In the genomic region with DNA sequence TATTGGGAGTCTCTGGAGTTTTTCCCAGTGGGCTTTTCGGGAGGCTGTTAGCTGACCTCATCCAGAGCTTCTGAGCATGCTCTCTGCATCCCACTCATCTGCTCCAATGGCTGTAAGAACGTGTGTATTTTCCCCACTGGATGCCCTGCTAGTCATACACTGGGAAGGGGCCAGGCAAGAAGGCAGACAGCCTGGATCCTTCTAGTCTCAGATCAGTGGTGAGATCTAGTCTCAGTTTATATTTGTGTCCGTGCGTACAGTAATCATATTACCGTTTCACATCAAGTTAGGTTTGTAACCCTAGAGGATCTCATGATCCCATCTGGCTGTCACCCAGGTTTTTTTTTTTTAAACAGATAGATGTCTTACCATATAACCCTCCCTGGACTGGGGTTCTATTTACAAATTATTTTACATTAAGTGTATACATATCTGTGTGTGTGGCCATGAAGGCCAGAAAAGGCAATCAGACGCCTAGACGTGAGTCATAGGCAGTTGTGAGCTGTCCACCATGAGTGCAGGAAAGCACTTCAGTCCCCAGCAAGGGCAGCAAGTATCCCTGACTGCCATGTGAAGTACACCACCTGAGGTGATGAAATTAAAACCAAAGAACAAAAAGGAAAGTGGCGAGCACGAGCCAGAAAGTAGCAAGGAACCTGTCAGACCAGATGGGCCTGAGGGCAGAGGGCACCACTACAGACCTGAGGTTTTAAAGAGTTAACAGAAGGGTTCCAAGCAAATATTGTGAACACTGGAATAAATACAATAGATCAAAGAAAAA, we compare ENCODE assay signal across 22 mouse cellular contexts. TPM values are rescaled to one million over a fixed set of nuclear protein-coding genes. Genes with fewer than 3 reads are reported as not detected.
A peak's percentile ranks its signal among the peaks of the same experiment; 100 is the strongest.
DNase-seq lines count a peak whose midpoint lies in the region; ATAC-seq and TF ChIP-seq lines count a peak whose summit lies in the region.
"Had no signal": no experiment of that assay in that cellular context is flagged by ENCODE, and none has a peak within 500 bp of the region (broad histone marks: within the 10 kb centered on the region; RNA-seq: fewer than 3 reads in every experiment).

No protein-coding gene starts in this region.

- H3K27ac ChIP-seq in layer of hippocampus, adult 2 months, result peak overlapping the region; percentile 12; the same call in 1 of the 2 replicates
- 0 out of 2 replicates have a peak overlapping the region, but pooled peaks have one; percentile 4 for H3K27ac ChIP-seq in stomach, embryonic 16.5 days (ENCODE audit: low read length)
- H3K27ac ChIP-seq in liver, embryonic 12.5 days, result no peak overlapping the region
- H3K27ac ChIP-seq: hindbrain, embryonic 10.5 days; hindbrain, embryonic 15.5 days; limb, embryonic 12.5 days; midbrain, embryonic 10.5 days; neural tube, embryonic 12.5 days; stomach, embryonic 15.5 days had no signal

- H3K4me1 ChIP-seq in lung, adult 2 months (ENCODE audit: control insufficient read depth, insufficient read depth, low read length), result no peaks in the 10 kb centered on the region
- H3K4me1 ChIP-seq in stomach, embryonic 16.5 days (ENCODE audit: control insufficient read depth, insufficient read depth, low read length), result no peaks in the 10 kb centered on the region
- H3K4me1 ChIP-seq in liver, embryonic 12.5 days, result peaks cover 13% of the 10 kb centered on the region
- H3K4me1 ChIP-seq: stomach, embryonic 15.5 days had no signal

- no peaks in the 10 kb centered on the region; the same call in 1 of the 2 replicates for H3K36me3 ChIP-seq in stomach, embryonic 16.5 days (ENCODE audit: control insufficient read depth, insufficient read depth, low read length)
- no peaks in the 10 kb centered on the region for H3K36me3 ChIP-seq in liver, embryonic 12.5 days
- H3K36me3 ChIP-seq: stomach, embryonic 15.5 days had no signal

- ATAC-seq in stomach, embryonic 16.5 days (ENCODE audit: insufficient read depth, low FRiP score), result no peak
- ATAC-seq in liver, embryonic 12.5 days, result no peak
- ATAC-seq: CD4-positive, CD25-positive, alpha-beta regulatory T cell, adult 4 months; forebrain, embryonic 14.5 days; inflammation-experienced regulatory T-cells, adult 6 months had no signal

- no peaks in the 10 kb centered on the region for H3K9me3 ChIP-seq in stomach, embryonic 16.5 days (replicated peaks; ENCODE audit: control insufficient read depth, low read length)
- no peaks in the 10 kb centered on the region for H3K9me3 ChIP-seq in liver, embryonic 12.5 days (replicated peaks)
- H3K9me3 ChIP-seq: hindbrain, embryonic 10.5 days; hindbrain, embryonic 15.5 days; limb, embryonic 12.5 days; midbrain, embryonic 10.5 days; neural tube, embryonic 12.5 days; stomach, embryonic 15.5 days had no signal

- H3K9ac ChIP-seq in stomach, embryonic 16.5 days (ENCODE audit: low read length), result no peak overlapping the region
- H3K9ac ChIP-seq in liver, embryonic 12.5 days, result no peak overlapping the region
- H3K9ac ChIP-seq: hindbrain, embryonic 15.5 days; limb, embryonic 12.5 days; neural tube, embryonic 12.5 days; stomach, embryonic 15.5 days had no signal

- TF ChIP-seq POLR2A in lung, adult 2 months (IDR thresholded peaks at IDR 0.05; ENCODE audit: borderline replicate concordance, extremely low read depth, low read depth, low read length), result no peak

- H3K4me2 ChIP-seq in stomach, embryonic 16.5 days (ENCODE audit: low read depth, low read length), result no peak overlapping the region
- no peak overlapping the region for H3K4me2 ChIP-seq in liver, embryonic 12.5 days
- H3K4me2 ChIP-seq: hindbrain, embryonic 15.5 days; limb, embryonic 12.5 days; neural tube, embryonic 12.5 days; stomach, embryonic 15.5 days had no signal

- 65% methylated on average over 9 of the region's 9 CpGs for WGBS in lung, adult 2 months
- WGBS in stomach, embryonic 16.5 days, result 62% methylated on average over 9 of the region's 9 CpGs
- 78% methylated on average over 9 of the region's 9 CpGs for WGBS in liver, embryonic 12.5 days (ENCODE audit: insufficient replicate concordance)

- no peak overlapping the region for H3K4me3 ChIP-seq in layer of hippocampus, adult 2 months
- no peak overlapping the region for H3K4me3 ChIP-seq in lung, adult 2 months (replicated peaks; ENCODE audit: extremely low read depth, low read depth, low read length)
- no peak overlapping the region for H3K4me3 ChIP-seq in stomach, embryonic 16.5 days (replicated peaks; ENCODE audit: low read length)
- no peak overlapping the region for H3K4me3 ChIP-seq in liver, embryonic 12.5 days
- H3K4me3 ChIP-seq: hindbrain, embryonic 10.5 days; hindbrain, embryonic 15.5 days; limb, embryonic 12.5 days; midbrain, embryonic 10.5 days; myocyte; neural tube, embryonic 12.5 days; stomach, embryonic 15.5 days had no signal

- no peak for TF ChIP-seq CTCF in layer of hippocampus, adult 2 months (conservative IDR thresholded peaks at IDR 0.05)
- no peak for TF ChIP-seq CTCF in lung, adult 2 months (IDR thresholded peaks at IDR 0.05; ENCODE audit: insufficient read depth, low read length)

- no peak for DNase-seq in layer of hippocampus, adult 2 months (ENCODE audit: low spot score in 2 of 2)
- no peak for DNase-seq in layer of hippocampus, adult 11-12 months (ENCODE audit: low spot score)
- peak; percentile 37 for DNase-seq in lung, adult 2 months
- DNase-seq in lung, postnatal 14 days, result peak; percentile 36
- no peak for DNase-seq in embryo, embryonic 10.5 days (ENCODE audit: low spot score)
- DNase-seq: adrenal gland, postnatal 25 days; heart, postnatal 14 days; kidney, adult 11 months; thymus, adult 2 months; thymus, postnatal 36 days had no signal

- no peaks in the 10 kb centered on the region for H3K27me3 ChIP-seq in stomach, embryonic 16.5 days (ENCODE audit: control insufficient read depth, insufficient read depth, low read length)
- peaks cover 12% of the 10 kb centered on the region; the same call in 1 of the 2 replicates for H3K27me3 ChIP-seq in liver, embryonic 12.5 days (replicated peaks)
- H3K27me3 ChIP-seq: hindbrain, embryonic 15.5 days; neural tube, embryonic 12.5 days; stomach, embryonic 15.5 days had no signal

RNA-seq across cellular contexts. Expression of gene Rab11fip3, which starts 11.4 kb away (rescaled TPM):
- total RNA-seq in layer of hippocampus, adult 2 months (2021), result 100 to 1,000 TPM; 108 to 115 TPM
- polyA plus RNA-seq in lung, adult 2 months (2012; rRNA removed), result 41.3 and 46.5 TPM in 2 replicates
- 6.0 and 6.9 TPM in 2 replicates for polyA plus RNA-seq in stomach, embryonic 16.5 days (2015; fragmentation: Nextera tagmentation; extraction: Ambion mirVana)
- polyA plus RNA-seq in liver, embryonic 12.5 days (2016; fragmentation: Nextera tagmentation; extraction: Ambion mirVana), result 4.2 and 4.3 TPM in 2 replicates

RNA-seq across cellular contexts. Expression of gene Decr2, which starts 32.2 kb away (rescaled TPM):
- 10 to 100 TPM; 26.7 to 28.9 TPM for total RNA-seq in layer of hippocampus, adult 2 months (2021)
- polyA plus RNA-seq in lung, adult 2 months (2012; rRNA removed), result 12.1 and 16.7 TPM in 2 replicates
- polyA plus RNA-seq in stomach, embryonic 16.5 days (2015; fragmentation: Nextera tagmentation; extraction: Ambion mirVana), result 47.1 and 56.6 TPM in 2 replicates
- 12.0 and 13.2 TPM in 2 replicates for polyA plus RNA-seq in liver, embryonic 12.5 days (2016; fragmentation: Nextera tagmentation; extraction: Ambion mirVana)

RNA-seq across cellular contexts. Expression of gene Nme4, which starts 37.4 kb away (rescaled TPM):
- 1 to 10 TPM; 5.7 to 6.7 TPM for total RNA-seq in layer of hippocampus, adult 2 months (2021)
- 5.4 and 7.5 TPM in 2 replicates for polyA plus RNA-seq in lung, adult 2 months (2012; rRNA removed)
- 67.7 and 74.7 TPM in 2 replicates for polyA plus RNA-seq in stomach, embryonic 16.5 days (2015; fragmentation: Nextera tagmentation; extraction: Ambion mirVana)
- 65.9 and 68.3 TPM in 2 replicates for polyA plus RNA-seq in liver, embryonic 12.5 days (2016; fragmentation: Nextera tagmentation; extraction: Ambion mirVana)

RNA-seq across cellular contexts. Expression of gene Tmem8, which starts 55.1 kb away (rescaled TPM):
- 10 to 100 TPM; 14.1 to 14.2 TPM for total RNA-seq in layer of hippocampus, adult 2 months (2021)
- 60.0 and 65.3 TPM in 2 replicates for polyA plus RNA-seq in lung, adult 2 months (2012; rRNA removed)
- polyA plus RNA-seq in stomach, embryonic 16.5 days (2015; fragmentation: Nextera tagmentation; extraction: Ambion mirVana), result 5.7 and 6.9 TPM in 2 replicates
- polyA plus RNA-seq in liver, embryonic 12.5 days (2016; fragmentation: Nextera tagmentation; extraction: Ambion mirVana), result 1.9 and 2.2 TPM in 2 replicates

Comparison
In these comparisons a context has a peak if more than half of its experiments do, and no peak if none do; other contexts are left out.
1. DNase-seq: peak in lung, adult 2 months (single experiment) and lung, postnatal 14 days (single experiment); none in layer of hippocampus, adult 2 months (0 of 2), layer of hippocampus, adult 11-12 months (single experiment) and embryo, embryonic 10.5 days (single experiment).